Mouse (Mus musculus) thymus, postnatal 25 days (tissue): ENCODE results near the gene Togaram2.
"Not testable (repeated sequence)": the region's sequence is repeated elsewhere in the genome, so short reads cannot be mapped to it uniquely, and the experiment has no call there.

ENCODE experiments used
- DNase-seq: peaks from one replicate; pipeline ENCODE4 v3.0.0; 2022

The Togaram2 gene

DNA sequence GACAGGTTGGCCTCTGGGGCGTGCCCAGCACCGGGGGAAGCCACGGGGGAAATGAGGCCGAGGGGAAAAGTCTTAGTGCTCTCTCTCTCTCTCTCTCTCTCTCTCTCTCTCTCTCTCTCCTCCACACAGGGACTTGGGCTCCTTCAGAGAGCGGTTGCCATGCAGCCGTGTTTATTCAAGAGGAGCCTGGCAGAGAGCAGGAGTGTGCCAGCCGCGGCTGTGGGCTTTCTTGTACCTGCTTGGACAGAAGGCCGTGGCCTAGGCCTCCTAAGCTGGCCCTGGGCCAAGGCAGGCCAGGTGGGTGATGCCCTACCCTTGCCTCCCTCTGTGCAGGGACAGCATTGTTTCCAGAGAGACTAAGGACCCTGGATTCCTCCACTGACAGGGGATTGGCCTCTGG is at the start of gene Togaram2:
Gene Togaram2, plus strand, starts transcription at position 170 of the 400 bp plus-strand sequence.
- no peak for DNase-seq

DNA sequence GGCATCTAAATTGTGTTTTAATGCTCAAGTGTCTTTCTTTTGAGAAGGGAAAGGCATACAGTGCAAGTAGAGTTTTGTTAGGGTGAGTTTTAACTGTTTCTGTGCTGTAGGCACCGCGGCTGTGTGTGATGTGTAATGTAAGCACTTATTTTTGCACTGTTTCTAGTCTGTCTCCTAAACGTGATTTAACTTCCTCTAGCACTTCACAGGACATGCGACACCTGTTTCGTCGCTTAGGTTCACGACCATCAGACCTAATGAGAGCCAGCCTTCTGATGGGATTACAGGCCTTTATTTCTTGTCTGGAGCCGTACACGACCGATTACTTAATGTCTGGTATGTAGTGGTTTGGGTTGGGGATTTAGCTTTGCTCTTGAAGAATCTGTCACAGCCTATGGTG is 41.3 kb upstream of the Togaram2 start:
- no peak for DNase-seq

DNA sequence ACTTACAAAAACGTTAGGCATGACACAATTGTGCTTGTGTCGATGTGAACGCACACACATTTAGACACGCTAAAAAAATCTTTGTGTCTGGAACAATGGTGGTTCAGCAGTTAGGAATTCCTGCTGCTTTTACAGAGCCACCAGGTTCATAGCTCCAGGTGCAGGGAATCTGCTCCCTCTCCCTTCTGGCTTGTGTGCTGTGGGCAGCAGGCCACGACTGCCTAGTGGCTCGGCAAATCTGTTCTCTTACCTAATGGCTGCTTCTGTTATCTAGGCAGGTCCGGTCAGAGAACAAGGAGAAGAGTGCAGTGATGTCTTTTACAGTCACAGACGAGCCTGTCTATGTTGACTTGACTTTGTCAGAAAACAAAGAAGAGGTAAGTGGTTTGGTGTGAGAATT is 39.7 kb upstream of the Togaram2 start:
- no peak for DNase-seq

DNA sequence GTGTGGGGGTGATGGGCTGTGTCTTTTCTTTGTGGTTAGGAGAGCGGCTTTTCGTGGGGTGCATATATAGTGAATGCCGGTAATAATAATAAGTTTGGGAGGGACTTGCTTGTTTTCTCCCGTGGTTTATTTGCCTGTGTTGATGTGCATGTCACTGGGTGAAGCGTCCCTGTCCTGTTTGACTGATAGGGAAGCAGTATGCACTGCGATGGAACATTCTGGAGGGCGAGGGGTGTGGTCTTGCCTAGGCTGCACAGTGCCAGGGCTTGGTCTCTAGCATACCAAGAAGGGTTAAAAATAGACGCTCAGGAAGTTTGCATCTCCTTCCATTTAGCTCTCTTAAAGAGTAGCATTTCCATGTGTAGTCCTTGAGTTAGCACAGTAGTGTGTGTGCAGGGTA is 36.3 kb upstream of the Togaram2 start:
- no peak for DNase-seq

DNA sequence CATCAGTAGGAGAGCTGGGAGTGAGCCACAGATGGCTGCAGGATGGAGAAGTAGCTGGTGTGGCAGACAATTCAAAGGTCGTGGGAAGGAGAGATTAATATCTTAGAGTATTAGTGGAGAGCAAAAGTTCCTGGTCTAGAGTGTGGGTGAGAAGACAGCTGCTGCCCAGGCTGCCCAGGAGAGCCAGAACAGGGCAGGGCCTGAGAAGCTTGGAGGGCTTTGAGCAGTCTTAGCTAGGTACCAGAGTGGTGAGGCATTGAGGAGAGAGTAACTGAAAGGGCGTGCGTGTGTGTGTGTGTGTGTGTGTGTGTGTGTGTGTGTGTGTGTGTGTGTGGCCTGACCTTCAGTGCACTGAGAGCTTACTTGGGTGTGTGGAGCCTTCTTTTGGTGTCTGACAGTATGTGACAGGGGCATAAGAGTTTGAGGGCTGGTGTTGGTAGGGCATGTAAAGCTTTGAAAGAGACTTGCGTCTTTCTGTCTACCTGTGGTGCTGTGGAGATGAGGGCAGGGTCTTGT is 35.3 kb upstream of the Togaram2 start:
- DNase-seq = no peak

DNA sequence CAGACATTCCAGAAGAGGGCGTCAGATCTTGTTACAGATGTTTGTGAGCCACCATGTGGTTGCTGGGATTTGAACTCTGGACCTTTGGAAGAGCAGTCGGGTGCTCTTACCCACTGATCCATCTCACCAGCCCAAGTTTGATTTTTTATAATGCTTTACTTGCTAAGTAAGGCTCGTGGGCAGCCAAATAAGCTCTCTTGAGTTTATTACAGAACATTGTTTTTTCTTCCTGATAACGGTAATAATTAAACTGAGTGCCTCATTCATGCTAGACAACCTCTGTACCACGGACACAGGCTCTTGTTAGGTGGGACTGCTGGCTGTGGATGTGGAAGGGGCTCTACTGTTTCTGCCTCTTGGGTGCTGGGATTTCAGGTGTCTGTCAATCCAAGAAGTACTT is 34.0 kb upstream of the Togaram2 start:
- not testable (repeated sequence) for DNase-seq

DNA sequence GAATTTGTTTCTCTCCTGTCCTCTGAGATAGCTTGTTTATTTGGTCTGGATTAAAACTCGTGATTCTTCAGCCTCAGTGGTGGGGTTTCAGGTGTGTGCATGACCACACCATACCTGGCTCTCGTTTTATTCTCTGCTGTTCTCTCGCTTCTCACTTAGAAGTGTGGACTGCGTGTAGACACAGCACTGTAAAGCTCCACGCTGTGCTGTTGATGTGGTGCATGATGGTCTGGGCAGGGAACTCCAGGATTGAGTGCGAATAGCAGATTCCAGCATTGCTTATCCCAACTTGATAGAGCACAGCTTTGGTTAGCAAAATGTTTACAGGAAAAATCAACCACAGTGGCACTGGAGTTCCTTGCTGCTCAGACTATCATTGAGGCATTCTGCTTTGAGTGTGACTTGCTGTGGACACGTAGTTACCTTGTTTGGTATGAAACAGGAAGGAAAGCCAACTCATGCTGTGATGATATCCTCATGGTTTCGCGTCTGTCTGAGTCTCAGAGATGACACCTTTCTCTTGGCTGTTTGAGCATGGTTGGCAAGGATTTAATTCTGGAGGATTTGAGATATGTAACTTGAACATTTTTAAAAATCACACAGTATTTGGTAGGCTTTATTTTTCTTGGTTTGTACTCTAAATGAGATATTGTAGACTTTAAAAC is 32.5 kb upstream of the Togaram2 start:
- DNase-seq = no peak

DNA sequence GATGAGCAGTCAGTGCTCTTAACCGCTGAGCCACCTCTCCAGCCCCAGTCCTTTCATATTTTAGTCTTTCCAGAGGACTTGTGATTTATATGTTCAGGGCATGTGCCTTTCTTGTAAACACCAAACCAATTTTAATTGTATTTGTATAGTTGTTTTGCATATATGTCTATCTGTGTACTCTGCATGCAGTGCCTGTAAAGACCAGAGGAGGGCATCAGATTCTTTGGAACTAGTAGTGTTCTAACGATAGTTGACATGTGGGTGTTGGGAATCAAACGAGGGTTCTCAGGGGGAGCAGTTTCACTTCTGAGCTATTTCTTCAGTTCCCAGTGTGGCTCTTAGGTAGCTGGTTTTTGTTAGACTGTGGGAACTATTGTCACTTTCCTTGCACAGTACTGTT is 30.9 kb upstream of the Togaram2 start:
- DNase-seq = no peak

DNA sequence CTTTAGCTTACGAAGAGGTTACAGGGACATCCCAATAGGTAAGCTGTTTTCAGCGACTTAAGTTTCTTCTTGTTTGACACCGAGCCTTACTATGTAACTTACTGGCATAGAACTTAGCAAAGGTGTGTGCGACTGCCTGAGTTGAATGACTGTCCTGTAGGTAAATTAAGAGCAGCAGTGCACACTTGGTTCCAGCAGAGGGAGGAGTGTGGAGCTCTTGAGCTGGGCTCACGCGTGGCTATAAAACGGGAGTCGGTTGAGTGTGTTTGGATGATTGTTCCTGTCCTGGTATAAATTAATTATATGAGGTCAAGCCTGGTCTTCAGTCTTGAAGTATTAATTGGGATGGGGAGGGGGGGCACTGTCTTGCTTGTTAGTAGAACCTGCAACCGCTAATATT is 23.1 kb upstream of the Togaram2 start:
- DNase-seq = no peak

DNA sequence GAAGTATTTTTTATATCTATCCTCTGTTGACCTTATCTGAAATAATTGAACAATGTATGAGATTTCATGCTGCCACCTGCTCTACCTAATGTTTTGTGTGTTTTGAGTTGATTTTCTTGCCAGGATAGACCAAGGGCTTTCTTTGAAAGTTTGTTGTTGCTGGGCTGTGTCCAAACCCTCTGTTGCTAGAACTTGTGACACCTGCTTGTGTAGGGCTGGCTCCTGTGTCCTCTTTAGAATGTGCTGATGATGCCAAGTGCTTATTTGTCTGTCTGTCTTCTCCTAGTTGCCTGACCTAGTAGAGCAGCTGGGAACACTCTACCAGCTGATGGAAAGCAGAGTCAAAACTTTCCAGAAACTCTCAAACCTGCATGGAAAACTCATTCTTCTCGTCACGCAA is 20.6 kb upstream of the Togaram2 start:
- no peak for DNase-seq

DNA sequence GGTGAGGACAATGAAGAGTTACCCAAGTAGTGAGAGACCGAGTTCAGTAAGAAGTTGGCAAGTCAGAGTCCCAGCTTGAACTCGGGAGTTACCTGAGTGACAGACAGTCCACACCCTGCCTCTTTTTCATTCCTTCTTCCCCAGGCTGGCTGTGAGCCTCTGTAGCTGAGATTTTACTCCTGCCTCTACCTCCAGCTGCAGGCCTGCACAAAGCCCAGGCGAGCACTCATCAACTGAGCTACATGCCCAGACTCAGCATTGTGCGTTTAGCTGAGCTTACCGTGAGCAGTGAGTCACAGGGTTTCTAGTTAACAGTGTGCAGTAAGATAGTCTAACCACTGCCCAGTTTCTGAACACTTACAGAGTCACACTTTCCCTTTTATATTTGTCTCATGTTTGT is 20.1 kb upstream of the Togaram2 start:
- DNase-seq = no peak

DNA sequence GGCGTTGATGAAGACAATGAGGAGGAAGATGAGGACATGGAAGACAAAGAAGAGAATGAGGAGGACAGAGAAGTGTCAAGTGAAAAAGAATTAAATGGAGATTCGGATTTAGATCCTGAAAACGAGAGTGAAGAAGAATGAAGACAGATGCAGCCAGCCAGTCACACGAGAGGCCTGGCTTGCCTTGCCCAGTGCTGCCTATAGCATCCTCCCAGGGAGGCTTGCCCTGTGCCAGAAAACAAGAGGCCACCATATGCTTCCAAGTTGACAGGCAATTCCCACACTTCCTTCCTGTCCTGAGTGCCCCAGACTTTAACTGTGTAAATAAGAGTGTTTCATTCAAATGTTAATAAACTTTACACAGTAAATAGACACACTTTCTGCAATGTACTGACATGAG is 15.5 kb upstream of the Togaram2 start:
- no peak for DNase-seq

DNA sequence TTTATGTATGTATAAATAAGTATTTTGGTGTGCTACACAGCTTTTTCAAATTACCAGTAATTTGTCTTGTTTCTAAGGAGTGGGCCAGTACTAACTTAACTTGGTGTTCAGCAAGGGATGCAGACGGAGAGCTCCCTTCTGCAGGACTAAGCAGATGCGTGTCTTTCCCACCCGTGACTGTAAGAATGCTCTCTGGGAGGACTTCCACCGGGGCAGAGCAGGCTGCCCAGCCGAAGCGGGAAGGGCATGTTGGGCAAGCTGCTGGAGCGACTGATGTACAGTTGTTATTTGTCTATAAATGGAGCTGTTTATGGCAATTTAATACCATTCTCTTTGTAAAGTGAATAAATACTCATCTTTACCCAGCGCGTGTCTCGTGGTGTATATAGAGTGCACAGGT is 14.4 kb upstream of the Togaram2 start:
- no peak for DNase-seq

DNA sequence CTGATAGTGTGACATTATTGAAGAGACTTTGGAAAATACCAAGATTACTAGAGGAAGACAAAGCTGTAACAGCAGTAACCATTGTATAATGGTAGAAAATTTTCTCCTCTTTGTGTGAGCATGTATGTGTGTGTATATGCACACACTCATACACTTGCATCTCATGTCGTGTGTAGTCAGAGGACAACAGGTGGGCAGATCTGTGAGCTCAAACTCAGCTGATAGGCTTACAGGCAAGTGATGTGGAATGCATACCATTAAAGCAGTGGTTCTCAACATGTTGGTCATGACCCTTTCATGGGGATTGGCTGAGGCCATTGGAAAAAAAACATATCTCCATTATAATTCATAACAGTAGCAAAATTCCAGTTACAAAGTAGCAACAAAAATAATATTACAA is 12.7 kb upstream of the Togaram2 start:
- DNase-seq = no peak

DNA sequence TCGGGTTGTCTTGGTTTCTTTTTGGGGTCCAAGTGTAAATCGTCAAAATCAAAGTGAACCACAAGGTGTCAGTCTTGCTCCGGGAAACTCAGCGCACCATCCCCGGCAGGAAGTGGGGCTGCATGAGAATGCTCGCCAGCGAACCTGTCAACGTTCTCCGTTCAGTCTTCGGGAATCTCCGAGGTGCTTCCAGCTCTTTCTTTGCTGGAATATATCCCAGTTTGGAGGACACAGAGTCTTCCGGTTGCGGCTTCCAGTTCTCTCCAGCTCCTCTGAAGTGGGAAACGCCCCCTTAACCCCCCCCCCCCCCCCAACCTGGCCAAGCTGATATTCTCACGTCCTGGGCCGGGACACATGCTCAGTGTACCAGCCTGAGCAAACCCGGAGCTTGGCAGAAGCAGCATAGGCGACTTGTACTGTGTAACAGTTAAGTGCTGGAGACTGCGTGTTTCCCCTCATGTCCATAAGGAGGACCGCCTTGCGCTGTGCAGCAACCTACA is 10.3 kb upstream of the Togaram2 start:
- DNase-seq = peak; percentile 63

DNA sequence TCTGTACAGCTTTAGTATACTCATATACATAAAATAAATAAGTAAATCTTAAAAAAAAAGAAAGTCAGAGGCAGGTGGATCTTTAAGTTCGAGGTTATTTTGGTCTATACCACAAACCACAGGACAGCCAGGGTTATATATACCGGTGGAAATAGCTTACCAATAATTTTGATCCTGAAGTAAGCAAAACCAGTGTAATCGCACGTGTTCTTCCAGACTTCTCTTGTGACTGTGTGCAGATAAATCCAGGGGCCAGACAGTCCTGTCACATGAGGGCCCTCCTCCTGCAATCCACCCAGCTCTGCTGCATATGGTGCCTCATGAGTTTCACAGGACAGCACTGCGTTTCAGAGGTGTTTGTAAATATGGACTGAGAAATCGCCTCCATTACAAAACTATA is 9.6 kb upstream of the Togaram2 start:
- no peak for DNase-seq

DNA sequence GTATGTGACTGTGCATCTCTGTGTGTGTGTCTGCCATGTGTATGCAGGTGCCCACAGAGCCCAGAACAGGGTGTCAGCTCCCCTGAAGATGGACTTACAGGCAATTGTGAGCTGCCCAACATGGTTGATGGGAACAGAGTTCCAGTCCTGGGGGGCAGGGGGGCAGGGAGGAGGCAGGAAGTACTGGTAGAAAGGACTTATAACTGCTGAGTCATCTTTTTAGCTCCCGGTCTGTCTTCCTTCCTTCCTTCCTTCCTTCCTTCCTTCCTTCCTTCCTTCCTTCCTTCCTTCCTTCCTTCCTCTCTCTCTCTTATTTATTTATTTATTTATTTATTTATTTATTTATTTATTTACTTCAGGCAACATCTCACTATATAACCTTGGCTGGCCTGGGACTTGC is 8.9 kb upstream of the Togaram2 start:
- no peak for DNase-seq

DNA sequence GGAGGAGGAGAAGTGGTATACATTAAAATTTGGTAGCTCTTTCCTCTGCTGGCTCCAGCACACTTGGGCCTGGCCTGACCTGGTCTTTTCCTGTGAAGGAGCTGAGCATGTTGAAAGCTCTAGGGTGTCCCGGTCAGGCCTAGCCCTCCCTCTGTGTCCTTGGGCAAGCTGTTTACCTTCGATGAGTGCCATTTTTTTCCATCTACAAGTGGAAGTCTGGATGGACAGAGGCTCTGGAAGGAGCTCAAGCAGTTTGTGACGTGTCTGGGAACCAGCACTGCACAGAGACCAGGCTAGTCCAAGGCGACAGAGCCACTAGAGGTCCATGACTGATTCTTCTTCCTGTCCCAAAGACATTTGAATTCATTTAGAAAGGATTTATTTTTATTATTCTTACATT is 7.9 kb upstream of the Togaram2 start:
- DNase-seq = no peak

DNA sequence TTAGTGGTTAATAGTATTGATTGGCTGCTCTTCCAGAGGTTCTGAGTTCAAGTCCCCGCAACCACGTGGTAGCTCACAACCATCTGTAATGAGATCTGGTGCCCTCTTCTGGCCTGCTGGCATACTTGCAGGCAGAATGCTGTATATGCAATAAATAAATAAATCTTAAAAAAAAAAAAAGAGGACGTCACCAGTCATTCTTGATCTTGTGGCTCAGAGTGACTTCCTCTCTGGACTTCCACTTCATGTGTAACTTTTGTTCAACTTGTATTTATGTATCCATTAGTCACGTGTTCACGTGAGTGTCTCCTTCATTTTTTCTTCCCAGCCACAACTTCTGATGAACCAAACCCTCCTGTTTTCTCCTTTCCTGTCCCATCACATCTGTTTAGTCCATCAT is 3.5 kb upstream of the Togaram2 start:
- no peak for DNase-seq

DNA sequence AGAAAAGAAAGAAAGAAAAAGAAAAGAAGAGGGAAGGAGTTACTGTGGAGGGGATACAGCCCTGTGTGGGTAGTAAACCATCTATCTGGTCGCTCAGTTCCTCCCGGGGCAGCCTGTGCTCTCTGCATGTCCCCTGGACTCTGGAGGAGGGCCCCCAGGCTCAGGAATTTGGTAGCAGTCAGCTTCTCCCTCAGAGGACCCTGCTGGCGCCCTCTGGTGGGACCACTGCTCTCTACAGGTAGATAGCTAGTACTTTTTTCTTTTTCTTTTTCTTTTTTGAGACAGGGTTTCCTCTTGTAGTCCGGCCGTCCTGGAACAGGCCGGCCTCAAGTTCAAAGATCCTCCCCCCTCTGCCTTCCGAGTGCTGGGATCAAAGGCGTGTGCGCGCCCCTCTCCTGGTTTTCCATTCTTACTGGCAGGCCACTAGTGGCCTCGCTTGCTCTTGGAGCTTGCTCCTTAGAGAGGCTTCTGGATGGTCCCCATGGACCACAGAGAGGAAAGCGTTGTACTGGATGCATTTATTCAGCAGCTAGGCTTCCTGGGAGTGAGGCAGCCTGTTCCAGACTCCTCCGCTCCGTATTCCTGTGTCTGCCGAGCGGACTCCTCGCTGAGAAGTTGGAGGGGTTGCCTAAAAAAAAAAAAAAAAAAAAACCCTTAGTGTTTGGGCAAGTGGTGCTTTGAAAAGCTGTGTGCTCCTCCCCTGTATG is 1.1 kb upstream of the Togaram2 start:
- DNase-seq = peak; percentile 58

DNA sequence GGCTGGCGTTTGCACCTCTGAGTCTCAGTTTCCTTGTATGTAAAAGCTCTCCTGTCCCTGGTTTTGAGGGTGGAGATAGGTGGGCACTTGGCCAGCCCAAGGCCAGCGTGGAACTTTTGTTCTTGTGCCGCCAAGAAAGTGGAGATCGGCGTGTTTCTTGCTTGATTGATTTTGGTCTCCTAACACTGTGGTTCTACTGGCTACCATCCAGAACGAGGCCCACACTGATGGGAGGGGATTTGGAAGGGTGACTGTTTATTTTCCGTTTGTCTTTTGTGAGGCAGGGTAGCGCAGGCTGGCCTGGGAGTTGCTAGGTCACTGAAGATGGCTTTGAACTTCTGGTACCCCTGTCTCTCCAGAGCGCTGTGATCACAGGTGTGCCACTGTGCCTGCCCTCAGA is 875 bp downstream of the Togaram2 start:
- no peak for DNase-seq

DNA sequence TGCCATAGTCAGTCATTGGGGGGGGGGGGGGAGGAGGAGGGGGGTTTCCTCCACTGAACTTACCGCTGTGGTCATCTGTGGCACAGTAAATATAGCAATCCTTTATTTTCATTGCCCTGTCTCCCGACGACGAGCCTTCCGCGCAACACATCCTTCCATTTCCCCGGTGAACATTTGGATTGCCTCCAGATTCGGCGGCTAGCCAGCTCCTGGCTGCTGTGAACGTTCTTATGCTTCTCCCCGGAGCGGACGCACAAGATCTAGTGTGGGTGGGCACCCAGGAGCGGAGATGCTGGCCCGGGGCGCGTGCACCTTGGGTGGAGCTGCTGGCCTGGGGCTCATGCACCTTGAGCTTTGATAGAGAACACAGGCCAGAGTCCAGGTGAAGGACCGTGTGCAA is 1.8 kb downstream of the Togaram2 start:
- no peak for DNase-seq

DNA sequence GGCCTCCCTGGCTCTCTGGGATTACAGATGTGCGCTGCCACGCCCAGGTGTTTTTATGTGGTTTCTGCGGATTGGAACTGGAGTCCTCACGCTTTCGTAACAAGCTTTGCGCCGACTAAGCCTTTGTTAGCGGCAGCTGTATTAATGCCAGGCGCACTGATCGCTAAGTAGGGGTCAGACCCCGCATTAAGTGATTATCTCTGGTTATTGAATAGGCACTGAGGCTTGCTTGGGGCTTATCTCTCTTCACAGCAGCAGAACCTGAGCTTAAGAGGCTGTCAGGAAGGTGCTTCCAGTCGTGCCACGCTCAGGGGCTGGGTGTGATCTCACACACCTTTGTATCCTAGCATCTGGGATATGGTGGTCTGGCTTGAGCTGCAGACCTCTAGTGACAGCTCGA is 8.6 kb downstream of the Togaram2 start:
- DNase-seq = no peak

DNA sequence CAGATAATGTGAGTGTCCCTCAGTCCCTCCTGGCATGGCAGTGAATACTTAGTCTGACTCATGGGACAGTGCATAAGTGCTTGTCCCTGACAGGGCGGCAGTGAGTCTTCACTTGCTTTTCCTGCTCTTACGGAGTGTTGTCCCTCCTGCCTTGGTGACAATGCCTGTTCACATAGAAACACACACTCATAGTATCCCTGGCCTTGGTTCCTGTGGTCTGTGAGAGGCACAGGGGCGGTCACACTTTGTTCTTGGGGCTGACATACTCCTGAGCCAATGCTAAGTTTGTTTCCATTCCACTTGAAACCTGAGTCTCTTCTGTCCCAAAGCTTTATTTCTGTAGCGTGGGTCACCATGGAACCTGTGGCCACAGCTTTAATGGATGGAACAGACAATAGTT is 9.3 kb downstream of the Togaram2 start:
- DNase-seq = no peak

DNA sequence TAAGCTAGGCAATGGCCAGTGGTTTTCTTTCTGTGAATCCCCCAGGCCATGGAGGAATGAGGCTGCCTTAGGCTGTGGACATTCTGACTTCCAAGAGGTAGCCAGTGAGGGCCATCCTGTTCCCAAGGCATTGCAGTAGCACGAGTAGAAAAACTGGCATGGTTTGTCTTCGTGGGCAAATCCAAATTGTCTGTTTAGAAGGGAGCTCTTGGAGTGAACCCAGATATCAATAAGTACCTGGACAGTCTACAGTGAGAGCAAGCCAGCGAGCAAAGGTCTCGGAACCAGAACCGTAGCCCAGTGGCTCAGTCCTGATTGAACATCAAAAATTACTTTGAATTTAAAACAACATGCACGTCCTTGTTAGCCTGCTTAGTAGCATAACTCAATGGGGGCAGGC is 10.2 kb downstream of the Togaram2 start:
- no peak for DNase-seq
